Mouse (Mus musculus): ENCODE data around the gene Gm5089.

The Gm5089 gene

DNA sequence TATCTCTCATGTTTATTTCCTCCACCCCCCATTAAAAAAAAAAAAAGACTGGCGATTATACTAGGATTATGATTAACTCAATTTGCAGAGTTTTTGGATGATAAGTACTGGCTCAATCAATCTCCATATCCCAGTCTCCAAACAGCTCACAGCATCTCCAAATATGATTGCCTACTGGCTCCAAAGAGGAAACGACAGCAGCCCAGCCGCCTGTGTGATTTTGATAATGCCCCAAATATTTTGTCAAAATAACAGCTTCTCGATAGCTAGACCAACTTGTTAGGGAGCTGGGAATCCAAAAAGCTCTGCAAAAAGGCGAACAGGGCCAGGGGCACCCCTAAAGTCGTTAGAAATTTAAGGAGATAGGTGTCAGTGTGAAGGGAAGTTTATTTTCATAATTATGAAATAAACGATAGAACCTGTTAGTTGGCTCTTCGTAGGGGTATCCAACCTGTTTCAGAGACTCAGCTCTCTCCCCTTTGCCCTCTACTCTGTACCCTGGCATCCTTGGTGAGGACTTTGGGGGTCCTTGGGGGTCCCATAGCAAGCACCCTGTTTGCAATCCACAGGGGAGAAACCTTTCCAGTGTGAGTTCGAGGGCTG is 27.2 kb upstream of the Gm5089 start:
- no peak for DNase-seq (ENCODE audit: low spot score)

DNA sequence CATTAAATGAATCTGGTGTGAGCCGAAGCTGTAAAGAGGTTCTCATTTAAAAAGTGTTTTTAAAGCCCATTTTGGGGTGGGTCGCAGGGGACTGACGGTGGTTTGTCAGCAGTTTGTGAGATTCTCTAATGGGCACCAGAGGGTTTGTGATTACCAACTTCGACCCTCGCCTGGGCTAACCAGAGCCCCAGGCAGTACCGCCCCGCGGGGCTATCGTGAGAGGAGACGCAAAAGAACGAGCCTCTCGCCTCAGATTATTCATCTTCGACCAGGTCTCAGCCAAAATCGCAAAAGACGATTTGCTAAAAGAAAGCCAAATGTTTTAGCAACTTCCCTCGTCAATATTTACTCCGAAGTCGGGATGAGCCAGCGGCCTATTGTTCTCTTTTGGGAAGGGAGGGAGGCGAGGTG is 26.4 kb upstream of the Gm5089 start:
- DNase-seq (ENCODE audit: low spot score), result no peak

DNA sequence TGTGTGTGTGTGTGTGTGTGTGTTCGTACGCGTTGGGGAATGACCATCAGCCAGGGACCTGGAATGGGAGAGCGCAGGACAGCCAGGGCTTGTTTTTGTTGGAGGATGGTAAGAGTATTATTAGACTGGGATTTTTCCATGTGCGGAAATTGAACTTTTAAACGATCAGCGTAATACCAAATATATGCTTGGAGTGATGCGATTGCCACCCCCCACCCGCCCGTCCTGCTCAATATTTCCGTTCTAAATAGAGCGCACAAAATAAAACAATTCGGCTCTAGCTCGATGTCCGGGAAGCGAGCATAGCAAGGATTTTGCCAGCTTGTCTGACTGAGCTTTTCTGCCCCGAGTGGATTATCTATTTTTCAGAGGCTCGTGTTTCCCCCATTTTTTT is 25.9 kb upstream of the Gm5089 start:
- DNase-seq (ENCODE audit: low spot score), result no peak

DNA sequence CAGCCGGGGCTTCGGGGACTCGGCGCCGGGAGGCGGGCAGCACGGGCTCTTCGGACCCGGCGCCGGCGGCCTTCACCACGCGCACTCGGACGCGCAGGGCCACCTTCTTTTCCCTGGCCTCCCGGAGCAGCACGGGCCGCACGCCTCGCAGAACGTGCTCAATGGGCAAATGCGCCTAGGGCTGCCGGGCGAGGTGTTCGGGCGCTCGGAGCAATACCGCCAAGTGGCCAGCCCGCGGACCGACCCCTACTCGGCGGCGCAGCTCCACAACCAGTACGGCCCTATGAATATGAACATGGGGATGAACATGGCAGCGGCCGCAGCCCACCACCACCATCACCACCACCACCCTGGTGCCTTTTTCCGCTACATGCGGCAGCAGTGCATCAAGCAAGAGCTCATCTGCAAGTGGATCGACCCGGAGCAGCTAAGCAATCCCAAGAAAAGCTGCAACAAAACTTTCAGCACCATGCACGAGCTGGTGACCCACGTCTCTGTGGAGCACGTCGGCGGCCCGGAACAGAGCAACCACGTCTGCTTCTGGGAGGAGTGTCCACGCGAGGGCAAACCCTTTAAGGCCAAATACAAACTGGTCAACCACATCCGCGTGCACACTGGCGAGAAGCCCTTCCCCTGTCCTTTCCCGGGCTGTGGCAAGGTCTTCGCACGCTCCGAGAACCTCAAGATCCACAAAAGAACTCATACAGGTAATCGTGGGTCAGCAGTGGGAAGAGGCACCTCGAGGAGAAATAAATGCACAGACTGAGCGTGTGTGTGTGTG is 25.3 kb upstream of the Gm5089 start:
- DNase-seq (ENCODE audit: low spot score), result no peak

DNA sequence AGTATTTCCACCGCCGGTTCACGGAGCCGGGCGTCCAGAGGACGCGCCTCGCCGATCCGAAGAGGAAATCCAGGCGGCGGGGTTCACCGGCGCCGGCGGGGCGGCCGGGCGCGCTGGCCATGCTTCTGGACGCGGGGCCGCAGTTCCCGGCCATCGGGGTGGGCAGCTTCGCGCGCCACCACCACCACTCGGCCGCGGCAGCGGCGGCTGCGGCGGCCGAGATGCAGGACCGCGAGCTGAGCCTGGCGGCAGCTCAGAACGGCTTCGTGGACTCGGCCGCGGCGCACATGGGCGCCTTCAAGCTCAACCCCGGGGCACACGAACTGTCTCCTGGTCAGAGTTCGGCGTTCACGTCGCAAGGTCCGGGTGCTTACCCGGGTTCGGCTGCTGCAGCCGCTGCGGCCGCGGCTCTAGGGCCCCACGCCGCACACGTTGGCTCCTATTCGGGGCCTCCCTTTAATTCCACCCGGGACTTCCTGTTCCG is 24.7 kb upstream of the Gm5089 start:
- no peak for DNase-seq (ENCODE audit: low spot score)

DNA sequence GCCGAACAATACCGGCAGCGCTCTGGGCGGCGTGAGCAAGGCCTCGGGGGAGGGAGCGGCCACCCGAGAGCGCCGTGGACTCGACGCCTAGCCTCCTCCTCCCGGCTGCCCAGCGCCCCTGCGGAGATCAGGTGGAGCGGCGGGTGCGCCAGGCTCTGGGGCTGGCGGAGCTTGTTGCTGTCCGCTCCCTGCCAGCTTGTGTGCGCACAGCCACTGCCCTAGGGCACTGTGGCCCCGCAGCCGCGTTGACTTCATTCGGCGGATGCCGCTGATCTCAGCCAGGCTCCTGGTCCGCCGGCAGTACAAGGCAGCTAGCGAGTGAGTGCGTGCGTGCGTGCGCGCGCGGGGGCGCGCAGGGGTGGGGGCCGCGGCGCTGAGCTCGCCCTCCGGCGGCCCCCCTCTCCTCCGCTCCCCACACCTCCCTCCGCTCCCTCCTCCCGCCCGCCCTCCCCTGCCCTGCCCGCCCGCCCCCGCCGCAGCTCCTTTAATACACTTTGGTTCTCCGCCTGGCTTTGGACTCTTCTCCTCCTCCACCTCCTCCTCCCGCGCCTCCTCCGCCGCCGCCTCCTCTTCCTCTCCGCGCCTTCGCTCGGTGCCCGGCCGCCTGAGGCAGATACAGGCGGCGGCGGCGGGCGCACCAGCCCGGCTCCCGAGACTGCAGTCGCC is 24.1 kb upstream of the Gm5089 start, which contains the start of gene Zic2:
Gene Zic2 (plus strand): TSS at position 545 of the 666 bp plus-strand sequence.
- DNase-seq (ENCODE audit: low spot score), result no peak

DNA sequence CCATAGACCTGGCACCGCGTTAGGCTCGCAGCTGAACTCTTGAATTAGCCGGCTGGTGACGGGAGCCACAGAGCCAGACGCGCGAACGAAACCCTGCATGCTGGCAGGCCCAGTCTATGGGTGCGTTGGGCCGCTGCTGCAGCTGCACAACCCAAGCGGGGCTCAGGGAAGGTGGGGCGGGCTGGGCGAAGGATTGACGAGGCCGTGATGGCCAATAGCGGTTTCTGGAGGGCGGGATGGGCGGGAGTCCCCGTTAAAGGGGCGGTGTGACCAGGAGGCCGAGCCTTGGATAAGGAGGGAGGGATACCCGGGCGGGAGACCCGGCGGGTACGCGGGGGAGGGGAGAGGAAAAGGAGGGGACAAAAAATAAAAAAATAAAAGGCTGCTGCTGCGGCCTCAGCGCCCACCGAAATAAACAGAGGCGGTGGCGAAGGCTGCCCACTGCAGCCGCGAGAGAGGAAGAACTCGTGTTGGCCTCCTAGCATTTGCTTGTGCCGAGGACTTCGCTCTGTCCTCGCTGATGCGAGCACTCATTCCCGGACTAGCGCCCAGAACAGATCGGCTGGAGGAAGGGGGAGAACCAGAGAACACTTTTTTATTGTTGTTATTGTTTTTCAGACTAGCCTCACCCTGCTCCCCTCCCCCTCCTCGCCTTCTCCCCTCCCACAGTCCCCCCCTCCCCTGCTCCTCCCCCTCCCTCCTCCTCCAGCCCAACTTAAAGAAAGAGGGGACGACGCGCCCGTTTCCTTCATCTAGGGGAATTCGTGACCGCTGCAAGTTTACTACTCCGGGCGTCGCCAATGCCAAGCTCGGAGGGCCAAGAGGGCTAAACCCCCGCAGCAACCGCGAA is 23.4 kb upstream of the Gm5089 start:
- DNase-seq (ENCODE audit: low spot score), result no peak

DNA sequence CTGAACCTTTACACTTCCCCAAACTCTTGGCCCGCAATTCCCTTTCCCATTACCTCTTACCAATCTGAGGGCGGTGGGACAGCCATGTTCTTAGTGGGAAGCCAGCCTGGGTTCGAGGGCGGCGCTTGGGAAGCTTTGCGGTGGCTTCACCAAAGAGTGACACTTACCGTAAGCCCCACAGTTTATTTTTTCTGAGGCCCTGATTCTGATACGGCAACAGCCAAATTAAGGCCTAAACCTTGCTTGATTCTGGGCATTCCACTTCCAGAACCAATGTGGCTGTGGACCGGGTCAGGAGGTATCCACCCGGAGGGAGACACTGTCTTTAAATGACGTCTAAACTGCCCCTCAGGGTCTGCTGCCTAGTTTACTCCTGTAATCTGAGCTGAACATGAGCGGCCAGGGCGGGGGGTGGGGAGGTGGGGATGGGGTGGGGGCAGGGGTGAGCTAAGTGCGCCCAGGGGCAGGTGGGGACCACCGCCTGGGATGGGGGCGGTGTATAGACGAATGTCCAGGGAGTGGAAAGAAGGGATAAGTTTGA is 22.4 kb upstream of the Gm5089 start:
- DNase-seq (ENCODE audit: low spot score), result no peak

DNA sequence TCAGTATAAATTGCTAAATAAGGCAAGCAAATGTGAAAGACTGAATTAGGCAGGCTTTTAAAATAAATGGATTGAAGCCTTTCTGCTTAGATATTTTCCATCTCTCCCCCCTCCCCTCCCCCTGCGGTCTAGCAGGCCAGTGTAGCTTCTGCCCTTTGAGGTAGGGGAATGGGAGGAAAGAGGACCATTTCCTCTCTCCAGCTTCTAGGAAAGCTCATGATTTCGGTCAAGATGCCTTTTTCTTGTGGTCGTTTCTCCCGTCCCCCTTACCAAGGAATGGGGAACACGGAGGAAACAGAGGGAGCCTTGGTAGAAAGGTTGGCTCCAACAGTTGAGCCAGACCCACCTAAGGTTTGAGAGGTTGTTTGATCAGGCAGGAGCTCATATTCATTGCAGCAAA is 21.7 kb upstream of the Gm5089 start:
- no peak for DNase-seq (ENCODE audit: low spot score)

DNA sequence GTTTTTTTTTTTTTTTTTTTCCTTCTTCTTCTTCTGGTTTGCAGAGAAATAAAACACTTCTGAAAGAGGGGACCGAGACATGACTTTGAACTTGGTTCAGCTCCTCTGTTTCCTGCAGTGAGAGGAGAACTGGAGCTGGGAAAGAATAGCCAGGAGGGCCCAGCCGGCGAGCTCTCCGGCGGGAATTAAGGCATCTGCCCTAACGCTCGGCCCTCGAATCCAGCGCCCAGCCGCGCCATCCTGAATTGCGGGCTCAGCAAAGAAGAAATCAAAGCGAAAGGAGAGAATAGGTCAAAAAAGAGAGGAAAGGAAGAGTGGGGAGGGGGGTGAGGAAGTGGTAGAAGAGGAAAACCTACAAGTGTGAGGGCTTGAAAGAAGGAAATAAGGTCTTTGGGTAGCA is 21.2 kb upstream of the Gm5089 start:
- no peak for DNase-seq (ENCODE audit: low spot score)

DNA sequence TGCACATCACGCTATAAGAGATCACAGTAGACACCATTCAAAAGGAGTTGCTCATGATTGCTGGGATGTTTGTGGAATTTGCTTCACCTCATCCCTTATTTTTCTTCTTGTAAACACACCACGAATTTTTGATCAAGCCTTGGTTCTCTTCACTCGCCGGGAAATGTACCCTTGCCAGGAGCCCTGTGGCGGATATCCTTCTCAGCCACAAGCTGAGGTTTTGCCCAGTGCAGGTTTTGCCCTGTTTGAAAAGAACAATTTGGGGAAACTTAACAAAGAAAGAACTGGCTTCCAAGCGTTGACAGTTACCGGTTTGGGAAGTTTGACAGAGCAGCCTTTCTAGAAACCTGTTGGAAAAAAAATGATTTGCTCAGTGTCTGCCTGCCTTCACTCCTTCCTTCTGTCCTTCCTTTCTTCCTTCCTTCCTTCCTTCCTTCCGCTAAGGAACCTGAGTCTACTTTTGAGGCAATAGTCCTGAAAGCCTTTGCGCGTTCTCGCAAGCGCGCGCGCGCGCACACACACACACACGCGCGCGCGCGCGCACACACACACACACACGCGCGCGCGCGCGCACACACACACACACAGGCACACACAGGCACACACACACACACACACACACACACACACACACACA is 20.7 kb upstream of the Gm5089 start:
- no peak for DNase-seq (ENCODE audit: low spot score)

DNA sequence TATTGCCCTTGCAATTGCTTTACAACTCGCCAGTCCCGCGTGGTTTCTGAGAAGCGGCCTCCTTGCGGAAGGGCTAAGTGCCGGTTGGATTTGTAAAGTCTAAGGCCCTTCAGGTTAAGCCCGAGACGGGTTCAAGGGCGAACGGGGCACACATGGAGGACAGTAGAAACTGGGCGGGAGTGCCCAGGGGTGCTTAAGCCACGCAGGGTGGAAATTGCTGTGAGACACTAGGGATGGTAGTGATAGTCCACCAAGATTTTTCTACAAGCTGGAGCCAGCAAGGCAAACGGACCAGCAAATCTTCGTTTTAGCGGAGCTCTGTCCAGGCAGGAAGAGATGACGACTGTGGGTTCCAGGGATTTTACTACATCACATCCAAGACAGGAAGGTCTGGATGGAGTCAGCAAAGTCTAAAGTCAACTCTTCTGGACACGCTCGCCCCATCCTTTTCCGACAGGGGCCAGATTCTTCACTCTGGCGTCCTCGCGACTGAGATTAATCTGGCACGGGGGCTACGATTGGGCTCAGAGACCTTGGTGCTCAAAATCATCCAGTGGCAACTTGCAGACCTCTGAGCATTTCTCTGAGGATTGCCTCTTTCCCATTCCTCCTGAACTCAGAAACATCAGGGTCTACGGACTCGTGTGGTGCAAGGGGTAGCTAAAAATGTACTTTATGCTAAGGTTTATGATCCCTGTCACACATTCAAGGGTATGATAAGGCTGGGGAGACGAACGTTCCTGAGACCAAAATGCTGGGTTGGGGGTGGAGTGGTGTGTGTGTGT is 18.2 kb upstream of the Gm5089 start:
- DNase-seq (ENCODE audit: low spot score), result no peak

DNA sequence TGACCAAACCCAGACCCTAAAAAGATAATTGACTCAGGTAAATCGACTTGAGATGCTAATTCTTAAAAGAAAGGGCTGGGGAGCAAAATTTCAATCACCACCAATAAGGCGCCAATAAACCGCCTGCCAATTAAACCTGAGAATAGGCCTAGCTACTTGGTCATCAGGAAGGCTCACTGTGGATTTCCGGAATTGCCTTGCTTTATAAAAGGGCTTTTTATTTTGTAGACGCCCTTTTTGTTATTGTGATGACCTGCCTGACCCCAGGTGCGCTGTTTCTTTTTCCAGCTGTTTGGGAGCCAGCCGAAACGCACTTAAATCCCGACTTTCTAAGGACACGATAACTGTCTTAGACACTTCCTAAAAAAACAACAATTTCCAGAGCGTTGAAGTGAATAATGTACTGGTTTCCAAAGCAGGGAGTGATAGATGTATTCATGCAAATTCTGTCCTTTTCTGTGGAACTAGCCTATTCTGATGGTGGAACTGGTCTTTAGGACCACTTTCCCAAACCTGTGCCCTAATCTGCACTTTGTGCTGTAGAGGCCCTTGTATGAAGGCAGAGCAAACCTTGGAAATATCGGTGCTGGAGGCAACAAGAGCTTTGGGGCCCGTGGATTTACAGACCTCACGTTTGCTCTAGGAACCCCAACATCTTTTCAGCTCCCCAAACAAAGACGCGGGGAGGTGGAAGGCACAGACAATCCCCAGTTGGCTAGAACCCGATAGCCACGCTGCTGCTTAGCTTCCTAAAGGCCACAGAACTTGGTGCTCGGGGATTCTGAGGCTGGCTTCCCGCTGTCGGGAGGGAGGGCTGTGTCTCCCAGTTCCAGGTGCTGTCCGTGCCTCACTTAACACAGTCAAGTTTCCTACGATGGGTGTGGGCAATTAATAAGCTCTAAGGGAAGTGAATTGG is 17.3 kb upstream of the Gm5089 start:
- DNase-seq (ENCODE audit: low spot score), result no peak

DNA sequence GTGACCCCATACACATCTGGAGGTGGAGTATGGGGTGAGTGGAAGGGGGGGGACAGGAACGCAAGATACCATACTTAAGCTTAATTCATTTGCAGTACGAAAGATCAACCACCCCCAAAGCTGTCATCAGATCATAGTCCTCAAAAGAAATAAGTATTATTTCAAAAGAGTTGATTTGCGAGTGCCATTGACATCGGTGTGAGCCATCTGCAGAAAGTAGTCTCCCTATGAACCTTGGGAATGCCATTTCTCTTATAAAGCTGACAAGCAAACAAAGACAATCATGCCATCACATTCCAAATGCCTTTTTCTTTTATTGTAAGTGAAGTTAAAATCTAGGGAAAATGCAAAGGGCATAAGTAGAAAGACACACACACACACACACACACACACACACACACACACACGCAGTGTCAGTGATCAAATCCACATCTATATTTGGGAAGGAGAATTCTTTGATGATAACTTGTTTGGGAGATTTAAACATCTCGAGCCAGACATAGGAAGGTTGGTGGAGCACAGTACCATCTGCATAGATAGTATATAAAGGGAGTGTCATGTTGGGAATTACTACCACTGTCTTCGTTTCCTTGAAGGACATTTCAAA is 15.9 kb upstream of the Gm5089 start:
- no peak for DNase-seq (ENCODE audit: low spot score)

DNA sequence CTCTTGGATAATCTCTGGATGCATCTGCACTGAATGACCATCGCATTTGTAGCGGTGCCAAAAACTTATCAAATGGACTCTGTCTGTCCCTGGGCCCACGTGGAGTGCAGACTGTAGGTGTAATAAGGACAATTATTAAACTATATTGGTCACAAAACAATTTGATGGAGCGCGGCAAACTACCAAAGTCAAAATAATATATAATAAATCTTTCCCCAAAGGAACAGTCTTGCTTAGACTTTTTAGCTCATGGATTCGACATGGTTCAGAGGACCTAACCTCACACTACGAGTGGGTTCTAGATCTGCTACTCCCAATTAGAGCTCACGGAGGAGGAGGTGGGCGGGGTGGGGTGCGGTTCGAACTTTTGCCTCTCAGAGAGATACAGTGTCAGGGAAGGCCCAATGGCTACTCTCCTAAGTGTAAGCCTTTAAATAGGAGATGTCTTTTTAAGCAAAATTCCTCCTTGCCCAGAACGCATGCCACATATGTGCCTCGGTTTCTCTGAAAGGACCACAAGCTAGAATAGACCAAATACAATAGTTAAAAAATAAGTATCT is 15.1 kb upstream of the Gm5089 start:
- DNase-seq (ENCODE audit: low spot score), result no peak

DNA sequence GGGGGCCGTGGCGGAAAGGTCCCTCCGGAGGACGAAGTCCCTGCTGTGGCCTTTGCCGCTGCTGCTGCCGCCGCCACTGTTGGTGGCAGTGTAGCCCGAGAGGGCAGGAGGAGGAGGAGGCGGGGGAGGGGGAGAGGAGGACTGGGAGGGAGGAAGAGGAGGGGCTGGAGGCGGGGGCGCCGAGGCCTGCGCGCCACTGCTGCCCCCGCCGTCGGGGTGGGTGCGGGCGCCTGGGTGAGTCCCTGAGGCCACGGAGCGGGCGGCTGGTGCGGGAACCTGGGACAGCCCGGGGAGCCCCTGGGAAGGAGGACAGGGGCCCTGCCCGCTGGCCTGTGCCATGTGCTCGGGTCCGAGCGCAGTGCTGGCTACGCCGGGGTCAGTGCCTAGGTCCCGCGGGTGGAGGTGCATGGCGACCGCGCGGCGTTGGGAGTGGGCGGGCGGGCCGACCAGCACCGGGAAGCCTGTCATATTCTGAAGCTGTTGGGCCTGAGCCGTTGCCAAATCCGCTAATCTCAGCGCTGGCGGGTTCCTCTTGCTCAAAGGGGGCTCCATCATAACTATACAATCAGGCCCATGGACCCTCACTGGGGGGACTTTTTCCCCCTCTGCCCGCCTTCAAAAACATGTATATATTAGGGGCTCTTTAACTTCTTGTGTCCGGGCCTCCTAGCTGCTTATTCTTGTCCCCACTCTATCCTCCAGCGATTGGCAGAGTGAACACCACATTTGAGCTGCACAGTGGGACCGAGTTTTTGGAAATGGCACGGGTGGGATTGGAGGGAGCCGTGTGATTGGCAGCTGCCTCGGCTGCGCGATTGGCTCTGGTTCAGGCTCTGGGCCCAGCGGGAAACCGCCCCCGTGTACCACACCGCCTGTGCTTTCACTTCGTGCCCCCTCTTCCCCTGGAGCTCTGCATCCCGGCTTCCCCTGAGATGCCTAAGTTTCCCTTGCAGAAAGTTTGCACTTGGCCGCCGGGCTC is 14.1 kb upstream of the Gm5089 start, which contains the start of gene Zic5:
Gene Zic5 (minus strand): TSS at position 915 of the 979 bp plus-strand sequence.
- DNase-seq (ENCODE audit: low spot score), result no peak

DNA sequence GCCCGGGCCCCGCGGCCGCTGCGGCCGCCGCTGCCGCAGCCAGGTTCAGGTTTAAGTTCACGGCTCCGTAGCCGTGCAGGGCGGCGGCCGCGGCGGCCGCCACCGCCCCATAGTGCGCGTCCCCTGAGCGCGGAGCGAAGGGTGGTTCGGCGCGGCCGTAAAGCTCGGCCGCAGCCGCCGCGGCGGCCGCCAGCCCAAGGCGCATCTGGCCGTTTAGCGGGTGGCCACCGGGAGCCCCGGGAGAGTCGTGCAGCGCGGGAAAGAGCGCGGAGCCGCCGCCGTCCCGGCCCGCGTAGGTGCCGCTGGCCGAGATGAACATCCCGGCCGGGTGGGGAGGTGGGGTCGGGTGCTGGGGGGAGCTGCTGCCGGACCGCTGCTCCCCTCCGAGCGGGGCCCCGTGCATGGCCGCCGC is 13.4 kb upstream of the Gm5089 start:
- DNase-seq (ENCODE audit: low spot score), result no peak

Data from lung, postnatal 25 days (tissue).